Mouse (Mus musculus) limb, embryonic 12.5 days (tissue): ENCODE results near the gene Slc22a17. TPM values are rescaled to one million over a fixed set of nuclear protein-coding genes. Genes with fewer than 3 reads are reported as not detected.

Source experiments
- microRNA counts: library from miRNA; unstranded; fragments of <30 nt; microRNA quantifications from one replicate; lab custom pipeline; 2017
- microRNA-seq: library from miRNA; unstranded; fragments of <30 nt; microRNA quantifications from one replicate; pipeline ENCODE4, GENCODE M21; 2017
- polyA plus RNA-seq: library from polyadenylated mRNA; unstranded; fragments of >200 nt; fragmentation: Nextera tagmentation; extraction: Ambion mirVana; gene quantifications from 2 replicates; pipeline ENCODE4 v1.2.1, GENCODE M21; 2016

Gene Slc22a17
- polyA plus RNA-seq, 1 experiment from 2014 or later, result 98.2 TPM

MicroRNA genes within 50 kb of the gene (microRNA counts, 519-probe panel; counts per million panel counts)
- microRNA mmu-miR-208a (lab: Ali Mortazavi, UCI), result not detected

Small RNA genes within 50 kb of the gene (microRNA-seq; reads per million reads assigned to microRNA genes)
- gene Mir208a, result 9.8 reads per million, percentile 24 among the genes with 10 or more reads in this experiment

Other genes with a start within 250 kb of the Slc22a17 start
- gene 1700123O20Rik, start 226.9 kb downstream of the Slc22a17 start, polyA plus RNA-seq, result 105 TPM in 2 replicates
- gene Acin1, start 226.2 kb downstream of the Slc22a17 start, polyA plus RNA-seq, result 148 and 175 TPM in 2 replicates
- gene Gm29776, start 214.3 kb downstream of the Slc22a17 start, polyA plus RNA-seq, result 0.16 and 0.23 TPM in 2 replicates
- gene Cebpe, start 201.0 kb downstream of the Slc22a17 start, polyA plus RNA-seq, result not detected in 2 replicates
- 0.56 and 1.1 TPM in 2 replicates for gene Slc7a8, start 131.2 kb downstream of the Slc22a17 start, polyA plus RNA-seq
- not detected in 2 replicates for gene Rnf212b, start 99.0 kb downstream of the Slc22a17 start, polyA plus RNA-seq
- gene Homez, start 42.2 kb downstream of the Slc22a17 start, polyA plus RNA-seq, result 14.2 and 15.9 TPM in 2 replicates
- 0.74 TPM in 1 of 2 replicates, not detected in the other for gene Ppp1r3e, start 35.6 kb downstream of the Slc22a17 start, polyA plus RNA-seq
- gene Bcl2l2, start 29.8 kb downstream of the Slc22a17 start, polyA plus RNA-seq, result 2.4 and 3.3 TPM in 2 replicates
- gene Gm20521, start 29.7 kb downstream of the Slc22a17 start, polyA plus RNA-seq, result not detected in 2 replicates
- 183 and 200 TPM in 2 replicates for gene Pabpn1, start 20.6 kb downstream of the Slc22a17 start, polyA plus RNA-seq
- gene Efs, start 13.0 kb upstream of the Slc22a17 start, polyA plus RNA-seq, result 44.5 and 52.7 TPM in 2 replicates
- not detected in 2 replicates for gene Il25, start 19.6 kb upstream of the Slc22a17 start, polyA plus RNA-seq
- 5.5 and 8.4 TPM in 2 replicates for gene Cmtm5, start 23.1 kb upstream of the Slc22a17 start, polyA plus RNA-seq
- gene Myh6, start 53.8 kb upstream of the Slc22a17 start, polyA plus RNA-seq, result 1.8 and 3.3 TPM in 2 replicates
- gene Gm17428, start 63.8 kb upstream of the Slc22a17 start, polyA plus RNA-seq, result not detected in 2 replicates
- 9.3 and 10.5 TPM in 2 replicates for gene Myh7, start 81.5 kb upstream of the Slc22a17 start, polyA plus RNA-seq
- gene Ngdn, start 102.3 kb upstream of the Slc22a17 start, polyA plus RNA-seq, result 84.3 and 85.3 TPM in 2 replicates
- gene Zfhx2, start 179.2 kb upstream of the Slc22a17 start, polyA plus RNA-seq, result 6.9 and 7.0 TPM in 2 replicates
- 24.0 and 24.2 TPM in 2 replicates for gene Thtpa, start 181.7 kb upstream of the Slc22a17 start, polyA plus RNA-seq
- 10.7 and 13.7 TPM in 2 replicates for gene Ap1g2, start 193.5 kb upstream of the Slc22a17 start, polyA plus RNA-seq
- 0.69 and 0.78 TPM in 2 replicates for gene Jph4, start 203.8 kb upstream of the Slc22a17 start, polyA plus RNA-seq